Mouse (Mus musculus): ENCODE results near the gene Hbq1a. TPM values are rescaled to one million over a fixed set of nuclear protein-coding genes. Genes with fewer than 3 reads are reported as not detected.
"Not testable (repeated sequence)": the region's sequence is repeated elsewhere in the genome, so short reads cannot be mapped to it uniquely, and the experiment has no call there.

The Hbq1a gene
- polyA plus RNA-seq, 1 experiment: 0.11 TPM

- no peaks in the 10 kb centered on the region for H3K79me3 ChIP-seq (ENCODE audit: low read depth)
- H3K79me2 ChIP-seq (ENCODE audit: control insufficient read depth, insufficient read depth): no peaks in the 10 kb centered on the region
- H3K4me3 ChIP-seq (ENCODE audit: insufficient read depth, poor library complexity, severe bottlenecking): no peak overlapping the region
- no peaks in the 10 kb centered on the region for H3K27me3 ChIP-seq (ENCODE audit: control insufficient read depth, insufficient read depth, insufficient read length)
- no peaks in the 10 kb centered on the region for H3K36me3 ChIP-seq (ENCODE audit: control insufficient read depth, insufficient read depth)
- no peak overlapping the region for H3ac ChIP-seq (ENCODE audit: control insufficient read depth, insufficient read length, low read depth)
- no peak for TF ChIP-seq FOSL1 (IDR thresholded peaks at IDR 0.05; ENCODE audit: insufficient read depth, low read length, poor library complexity, severe bottlenecking)
- peak; percentile 39 for TF ChIP-seq USF1 (IDR thresholded peaks at IDR 0.05; ENCODE audit: low read depth)
Observed at GRCm38 (mm10) chr11:32287493-32287825, 12.4 kb upstream of the Hbq1a start.

- not testable (repeated sequence) for H3K36me3 ChIP-seq (ENCODE audit: control insufficient read depth, insufficient read depth); H3K79me3 ChIP-seq (ENCODE audit: low read depth); H3K79me2 ChIP-seq (ENCODE audit: control insufficient read depth, insufficient read depth); H3ac ChIP-seq (ENCODE audit: control insufficient read depth, insufficient read length, low read depth); H3K27me3 ChIP-seq (ENCODE audit: control insufficient read depth, insufficient read depth, insufficient read length); H3K4me3 ChIP-seq (ENCODE audit: insufficient read depth, poor library complexity, severe bottlenecking)
Observed at GRCm38 (mm10) chr11:32292819-32293218, 7.0 kb upstream of the Hbq1a start.

GRCm38 (mm10) chr11:32293479-32293878 lies 6.4 kb upstream of the Hbq1a start:
- not testable (repeated sequence) for H3K79me3 ChIP-seq (ENCODE audit: low read depth); H3ac ChIP-seq (ENCODE audit: control insufficient read depth, insufficient read length, low read depth); H3K36me3 ChIP-seq (ENCODE audit: control insufficient read depth, insufficient read depth); H3K27me3 ChIP-seq (ENCODE audit: control insufficient read depth, insufficient read depth, insufficient read length); H3K4me3 ChIP-seq (ENCODE audit: insufficient read depth, poor library complexity, severe bottlenecking); H3K79me2 ChIP-seq (ENCODE audit: control insufficient read depth, insufficient read depth)

- H3K36me3 ChIP-seq (ENCODE audit: control insufficient read depth, insufficient read depth); H3K79me3 ChIP-seq (ENCODE audit: low read depth); H3K79me2 ChIP-seq (ENCODE audit: control insufficient read depth, insufficient read depth); H3K4me3 ChIP-seq (ENCODE audit: insufficient read depth, poor library complexity, severe bottlenecking); H3K27me3 ChIP-seq (ENCODE audit: control insufficient read depth, insufficient read depth, insufficient read length); H3ac ChIP-seq (ENCODE audit: control insufficient read depth, insufficient read length, low read depth): not testable (repeated sequence)
Observed at GRCm38 (mm10) chr11:32296203-32296602, 3.7 kb upstream of the Hbq1a start, which contains the start of gene Hba-a2. Hba-a2 (plus strand) TSS chr11:32296489.

- H3K27me3 ChIP-seq (ENCODE audit: control insufficient read depth, insufficient read depth, insufficient read length): peaks cover 16% of the 10 kb centered on the region
- not testable (repeated sequence) for H3ac ChIP-seq (ENCODE audit: control insufficient read depth, insufficient read length, low read depth); H3K4me3 ChIP-seq (ENCODE audit: insufficient read depth, poor library complexity, severe bottlenecking); H3K79me3 ChIP-seq (ENCODE audit: low read depth); H3K79me2 ChIP-seq (ENCODE audit: control insufficient read depth, insufficient read depth); H3K36me3 ChIP-seq (ENCODE audit: control insufficient read depth, insufficient read depth)
Observed at GRCm38 (mm10) chr11:32297417-32297816, 2.5 kb upstream of the Hbq1a start.

GRCm38 (mm10) chr11:32297866-32298531 lies 1.9 kb upstream of the Hbq1a start:
- H3K79me3 ChIP-seq (ENCODE audit: low read depth): no peaks in the 10 kb centered on the region
- H3K27me3 ChIP-seq (ENCODE audit: control insufficient read depth, insufficient read depth, insufficient read length): peaks cover 22% of the 10 kb centered on the region
- H3ac ChIP-seq (ENCODE audit: control insufficient read depth, insufficient read length, low read depth): no peak overlapping the region
- H3K79me2 ChIP-seq (ENCODE audit: control insufficient read depth, insufficient read depth): no peaks in the 10 kb centered on the region
- TF ChIP-seq CTCF (IDR thresholded peaks at IDR 0.05; ENCODE audit: control insufficient read depth, insufficient read depth, insufficient read length): no peak
- TF ChIP-seq MYOD1 (IDR thresholded peaks at IDR 0.05; ENCODE audit: control insufficient read depth, insufficient read length, low read depth): no peak
- TF ChIP-seq MYOG (IDR thresholded peaks at IDR 0.05; ENCODE audit: control insufficient read depth, extremely low read depth, insufficient read length): no peak
- TF ChIP-seq MAX (IDR thresholded peaks at IDR 0.05): no peak
- TF ChIP-seq USF1 (IDR thresholded peaks at IDR 0.05; ENCODE audit: low read depth): no peak
- TF ChIP-seq CEBPB (IDR thresholded peaks at IDR 0.05; ENCODE audit: low read depth): no peak
- no peaks in the 10 kb centered on the region for H3K36me3 ChIP-seq (ENCODE audit: control insufficient read depth, insufficient read depth)
- H3K4me3 ChIP-seq (ENCODE audit: insufficient read depth, poor library complexity, severe bottlenecking): no peak overlapping the region

- TF ChIP-seq MYOD1 (IDR thresholded peaks at IDR 0.05; ENCODE audit: control insufficient read depth, insufficient read length, low read depth) (no peak), CTCF (IDR thresholded peaks at IDR 0.05; ENCODE audit: control insufficient read depth, insufficient read depth, insufficient read length) (no peak), MAX (IDR thresholded peaks at IDR 0.05) (no peak), USF1 (IDR thresholded peaks at IDR 0.05; ENCODE audit: low read depth) (no peak), FOSL1 (IDR thresholded peaks at IDR 0.05; ENCODE audit: insufficient read depth, low read length, poor library complexity, severe bottlenecking) (no peak), MYOG (IDR thresholded peaks at IDR 0.05; ENCODE audit: control insufficient read depth, extremely low read depth, insufficient read length) (no peak), CEBPB (IDR thresholded peaks at IDR 0.05; ENCODE audit: low read depth) (no peak)
- Histone ChIP-seq H3K79me3 (ENCODE audit: low read depth) (no peaks in the 10 kb centered on the region), H3ac (ENCODE audit: control insufficient read depth, insufficient read length, low read depth) (no peak overlapping the region), H3K36me3 (ENCODE audit: control insufficient read depth, insufficient read depth) (no peaks in the 10 kb centered on the region), H3K79me2 (ENCODE audit: control insufficient read depth, insufficient read depth) (no peaks in the 10 kb centered on the region), H3K27me3 (ENCODE audit: control insufficient read depth, insufficient read depth, insufficient read length) (peaks cover 27% of the 10 kb centered on the region), H3K4me3 (ENCODE audit: insufficient read depth, poor library complexity, severe bottlenecking) (no peak overlapping the region)
Observed at GRCm38 (mm10) chr11:32298532-32298918, 1.3 kb upstream of the Hbq1a start.
